Mouse (Mus musculus) MEL (cell line): Measurements from ENCODE around the gene Rapgef6.

Experiments used
- CTCF ChIP-seq, 3 experiments: IDR thresholded peaks in 2 of 3; conservative IDR thresholded peaks in 1 of 3; 2 replicates each; pipeline ENCODE4 v1.5.1; 2011 to 2012; ENCODE audit warnings: low read length in 3 of 3, low read depth in 2 of 3, mild to moderate bottlenecking in 2 of 3, improper control_type of control experiment in 1 of 3, inconsistent platforms in 1 of 3, mixed read lengths in 1 of 3, moderate library complexity in 1 of 3; ENCODE audit not compliant: control insufficient read depth in 1 of 3, insufficient read depth in 1 of 3, poor library complexity in 1 of 3, severe bottlenecking in 1 of 3
- JUND ChIP-seq: IDR thresholded peaks from 2 replicates; pipeline ENCODE4 v1.6.1; 2011; ENCODE audit warnings: low read depth, mild to moderate bottlenecking, improper control_type of control experiment, low read length
- POLR2A ChIP-seq, 2 experiments: IDR thresholded peaks; 2 replicates each; pipeline ENCODE4 v1.6.1; 2011 to 2012; ENCODE audit warnings: low read length in 2 of 2, mild to moderate bottlenecking in 2 of 2, control low read depth in 1 of 2, improper control_type of control experiment in 1 of 2, low read depth in 1 of 2, moderate library complexity in 1 of 2; ENCODE audit not compliant: control insufficient read depth in 1 of 2, insufficient read depth in 1 of 2, poor library complexity in 1 of 2

GRCm38 (mm10) chr11:54502546-54503245, 20.0 kb upstream of the Rapgef6 start:
- TF ChIP-seq CTCF (IDR thresholded peaks at IDR 0.05 in 2 of 3, conservative IDR thresholded peaks at IDR 0.05 in 1 of 3; ENCODE audit: control insufficient read depth in 1 of 3, insufficient read depth in 1 of 3, low read depth in 2 of 3, low read length in 3 of 3, poor library complexity in 1 of 3, severe bottlenecking in 1 of 3) = no peak
- no peak for TF ChIP-seq JUND
- TF ChIP-seq POLR2A (IDR thresholded peaks at IDR 0.05; ENCODE audit: control insufficient read depth in 1 of 2, insufficient read depth in 1 of 2, low read depth in 1 of 2, low read length in 2 of 2, poor library complexity in 1 of 2) = no peak
